In genomic region chr13:67351854-67352253, GRCm38 (mm10) we compare ENCODE assay signal across 21 mouse cellular contexts. TPM values are rescaled to one million over a fixed set of nuclear protein-coding genes. Genes with fewer than 3 reads are reported as not detected.
"Had no signal": no experiment of that assay in that cellular context is flagged by ENCODE, and none has a peak within 500 bp of the region (broad histone marks: within the 10 kb centered on the region; RNA-seq: fewer than 3 reads in every experiment).

No protein-coding gene starts in this region.

- H3K27ac ChIP-seq: liver, embryonic 14.5 days; midbrain, embryonic 10.5 days; midbrain, embryonic 12.5 days; neural tube, embryonic 12.5 days had no signal

- H3K27me3 ChIP-seq: midbrain, embryonic 12.5 days; neural tube, embryonic 12.5 days had no signal

- H3K4me3 ChIP-seq: midbrain, embryonic 10.5 days; midbrain, embryonic 12.5 days; neural tube, embryonic 12.5 days had no signal

- H3K9me3 ChIP-seq: midbrain, embryonic 10.5 days; midbrain, embryonic 12.5 days; neural tube, embryonic 12.5 days had no signal

- H3K4me2 ChIP-seq: lung, embryonic 14.5 days; midbrain, embryonic 12.5 days; neural tube, embryonic 12.5 days had no signal

- DNase-seq: lung, adult 18-20 months; lung, embryonic 14.5 days; lung, postnatal 10 days; lung, postnatal 4 days; midbrain, embryonic 14.5 days; right cerebral cortex, postnatal 14 days; spleen, adult 18-20 months; thymus, adult 18-20 months; thymus, postnatal 14 days; thymus, postnatal 36 days had no signal

- H3K9ac ChIP-seq: liver, embryonic 14.5 days; lung, embryonic 14.5 days; midbrain, embryonic 12.5 days; neural tube, embryonic 12.5 days had no signal

- H3K4me1 ChIP-seq: midbrain, embryonic 10.5 days; midbrain, embryonic 12.5 days; neural tube, embryonic 12.5 days had no signal

- H3K36me3 ChIP-seq: midbrain, embryonic 10.5 days; midbrain, embryonic 12.5 days; neural tube, embryonic 12.5 days had no signal

RNA-seq across cellular contexts. Expression of gene Gm28044, which starts 8.5 kb away (rescaled TPM):
- total RNA-seq: midbrain, postnatal 0 days; monocyte, adult 5-6 weeks had no signal
- polyA plus RNA-seq: liver, embryonic 14.5 days; midbrain, embryonic 10.5 days; midbrain, embryonic 12.5 days; midbrain, embryonic 14.5 days; midbrain, postnatal 0 days; neural tube, embryonic 12.5 days; neural tube, embryonic 14.5 days; small intestine, adult 2 months; stomach, embryonic 14.5 days; thymus, postnatal 0 days had no signal

RNA-seq across cellular contexts. Expression of gene Gm28041, which starts 23.7 kb away (rescaled TPM):
- total RNA-seq: midbrain, postnatal 0 days; monocyte, adult 5-6 weeks; neutrophil, adult 5-6 weeks had no signal
- polyA plus RNA-seq: midbrain, embryonic 14.5 days; midbrain, postnatal 0 days; neural tube, embryonic 12.5 days; neural tube, embryonic 14.5 days; small intestine, adult 2 months had no signal
